Mouse (Mus musculus) megakaryocyte, embryonic 14.5 days (primary cell): ENCODE measurements at regions not wholly inside any gene's neighbourhood (a gene's known extent, or its start where the extent isn't known, plus 50 kb on each side); places are given as distances from the start of the nearest gene placed in this dataset.

Experiments
- FLI1 ChIP-seq: IDR thresholded peaks from 2 replicates; pipeline ENCODE4 v1.6.1; 2012; ENCODE audit warnings: low read length, inconsistent platforms, mixed read lengths
- GATA1 ChIP-seq: IDR thresholded peaks from 3 replicates; pipeline ENCODE4 v1.6.1; 2012; ENCODE audit warnings: mixed read lengths, low read length, inconsistent platforms, borderline replicate concordance

DNA sequence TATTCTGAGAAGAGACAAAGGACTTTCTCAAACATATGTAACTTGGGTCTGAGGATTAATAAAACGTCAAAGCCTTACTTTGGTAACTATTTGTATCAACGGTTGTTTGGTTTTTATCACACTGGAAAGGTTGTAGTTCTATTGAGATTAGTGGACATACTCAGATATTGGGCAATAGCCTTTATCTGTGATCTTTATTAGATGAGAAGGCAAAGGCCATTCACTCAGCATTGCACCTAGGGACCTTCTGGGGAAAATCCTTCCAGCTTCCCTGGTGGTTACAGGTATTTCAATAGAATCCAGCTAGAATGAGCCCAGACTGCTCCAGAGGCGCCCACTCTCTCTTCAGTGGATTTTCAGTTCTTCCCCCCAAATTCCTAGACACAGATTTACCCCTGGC is 89.6 kb upstream of the Ednrb start:
- TF ChIP-seq GATA1 = no peak
- no peak for TF ChIP-seq FLI1
